Comparison of ENCODE assay signal across 22 mouse cellular contexts in the genomic region with DNA sequence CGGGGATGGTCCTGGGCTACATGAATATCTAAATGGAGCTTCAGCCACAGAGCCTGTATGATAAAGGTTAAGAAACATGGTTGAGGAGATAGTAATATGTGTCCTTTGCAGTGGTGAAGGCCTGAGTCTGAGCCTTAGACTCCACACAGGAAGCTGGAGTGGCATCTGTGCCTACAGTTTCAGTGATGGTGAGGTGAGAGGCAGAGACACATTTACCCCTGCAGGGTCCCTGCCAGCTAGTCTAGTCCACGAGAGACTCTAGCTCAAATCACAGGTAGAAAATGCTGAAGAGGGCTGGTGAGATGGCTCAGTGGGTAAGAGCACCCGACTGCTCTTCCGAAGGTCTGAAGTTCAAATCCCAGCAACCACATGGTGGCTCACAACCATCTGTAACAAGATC. TPM values are rescaled to one million over a fixed set of nuclear protein-coding genes. Genes with fewer than 3 reads are reported as not detected.
DNase-seq lines count a peak whose midpoint lies in the region; ATAC-seq and TF ChIP-seq lines count a peak whose summit lies in the region.
"Had no signal": no experiment of that assay in that cellular context is flagged by ENCODE, and none has a peak within 500 bp of the region (broad histone marks: within the 10 kb centered on the region; RNA-seq: fewer than 3 reads in every experiment).

No protein-coding gene starts in this region.

- no peaks in the 10 kb centered on the region for H3K9me3 ChIP-seq in midbrain, embryonic 11.5 days (ENCODE audit: control insufficient read depth, low read length)
- H3K9me3 ChIP-seq in midbrain, embryonic 13.5 days, result no peaks in the 10 kb centered on the region
- H3K9me3 ChIP-seq in CH12.LX (replicated peaks; ENCODE audit: low read length), result no peaks in the 10 kb centered on the region
- no peaks in the 10 kb centered on the region for H3K9me3 ChIP-seq in kidney, embryonic 14.5 days (ENCODE audit: control insufficient read depth, low read length)
- H3K9me3 ChIP-seq: G1E had no signal

- no peaks in the 10 kb centered on the region for H3K4me1 ChIP-seq in midbrain, embryonic 11.5 days (ENCODE audit: control insufficient read depth, insufficient read depth, low read length)
- 0 out of 2 replicates have a peak, but pooled peaks cover 9% of the 10 kb centered on the region for H3K4me1 ChIP-seq in midbrain, embryonic 13.5 days (replicated peaks)
- peaks cover 0 to 16% of the 10 kb centered on the region in 2 experiments; a peak in 2 of 4 replicates for H3K4me1 ChIP-seq in CH12.LX (ENCODE audit: control insufficient read depth in 1 of 2, insufficient read depth in 2 of 2)
- 0 out of 2 replicates have a peak, but pooled peaks cover 3% of the 10 kb centered on the region for H3K4me1 ChIP-seq in kidney, embryonic 14.5 days (ENCODE audit: control insufficient read depth, insufficient read depth, low read length)

- no peak overlapping the region for H3K4me3 ChIP-seq in midbrain, embryonic 11.5 days (ENCODE audit: low read depth, low read length)
- no peak overlapping the region for H3K4me3 ChIP-seq in midbrain, embryonic 13.5 days (replicated peaks)
- H3K4me3 ChIP-seq in CH12.LX (replicated peaks in 1 of 3; ENCODE audit: low read depth in 2 of 3, low read length in 2 of 3, poor library complexity in 1 of 3), result no peak overlapping the region
- H3K4me3 ChIP-seq in kidney, embryonic 14.5 days (ENCODE audit: low read length), result no peak overlapping the region

- no peak for TF ChIP-seq POLR2A in CH12.LX (IDR thresholded peaks at IDR 0.05; ENCODE audit: low read depth, low read length)

- in situ Hi-C loops in CH12.LX (cut with MboI; ENCODE audit: low pct_ligation_motif_present, low pct_unique_long_range_greater_than_20kb, low sequenced_read_pairs), result no loop called here

- no peak for TF ChIP-seq EP300 in CH12.LX (IDR thresholded peaks at IDR 0.05; ENCODE audit: low read length)

- H3K9ac ChIP-seq in midbrain, embryonic 11.5 days (ENCODE audit: low read length), result no peak overlapping the region
- no peak overlapping the region for H3K9ac ChIP-seq in midbrain, embryonic 13.5 days (replicated peaks)
- H3K9ac ChIP-seq in CH12.LX (ENCODE audit: insufficient read depth, low read depth), result no peak overlapping the region
- no peak overlapping the region for H3K9ac ChIP-seq in kidney, embryonic 14.5 days (ENCODE audit: low read depth, low read length)

- no peak for TF ChIP-seq RAD21 in CH12.LX (IDR thresholded peaks at IDR 0.05; ENCODE audit: low read depth, low read length)

- H3K27ac ChIP-seq in midbrain, embryonic 11.5 days (ENCODE audit: low read depth, low read length), result no peak overlapping the region
- H3K27ac ChIP-seq in midbrain, embryonic 13.5 days, result no peak overlapping the region
- no peak overlapping the region for H3K27ac ChIP-seq in CH12.LX (ENCODE audit: insufficient read depth, low read depth)
- no peak overlapping the region for H3K27ac ChIP-seq in kidney, embryonic 14.5 days (ENCODE audit: low read depth, low read length)

- intact Hi-C loops in heart, postnatal 14 days (cut with DNase I), result no loop called here

- DNase-seq in heart, adult 11 months, result peak; percentile 54
- no peak for DNase-seq in heart, postnatal 14 days
- DNase-seq in midbrain, embryonic 11.5 days (ENCODE audit: low spot score, missing footprints), result peak; percentile 57
- DNase-seq in CH12.LX (ENCODE audit: extremely low read depth), result no peak
- DNase-seq: adrenal gland, adult 2 months; adrenal gland, adult 8-10 months; adrenal gland, postnatal 10 days; adrenal gland, postnatal 14 days; adrenal gland, postnatal 25 days; adrenal gland, postnatal 36 days; B cell, adult 2 months; cerebellum, adult 11 months; cerebellum, adult 11-12 months; cerebellum, adult 18-20 months; cerebellum, adult 2 months had no signal

- peaks cover 60% of the 10 kb centered on the region for H3K79me2 ChIP-seq in CH12.LX (replicated peaks; ENCODE audit: control insufficient read depth, extremely low read depth, insufficient read depth, poor library complexity, severe bottlenecking)

- dilution Hi-C loops in CH12.LX (cut with MboI; ENCODE audit: extremely low pct_ligation_motif_present, extremely low pct_unique_long_range_greater_than_20kb, low sequenced_read_pairs), result no loop called here

- no peaks in the 10 kb centered on the region for H3K36me3 ChIP-seq in midbrain, embryonic 11.5 days (ENCODE audit: control insufficient read depth, insufficient read depth, low read length)
- H3K36me3 ChIP-seq in midbrain, embryonic 13.5 days, result peaks cover 6% of the 10 kb centered on the region
- H3K36me3 ChIP-seq in CH12.LX (replicated peaks in 1 of 2; ENCODE audit: control insufficient read depth in 1 of 2, insufficient read depth in 1 of 2, low read length in 1 of 2), result peaks cover 30 to 86% of the 10 kb centered on the region in 2 experiments
- peaks cover 37% of the 10 kb centered on the region for H3K36me3 ChIP-seq in kidney, embryonic 14.5 days (ENCODE audit: control insufficient read depth, insufficient read depth, low read length)

- H3K4me2 ChIP-seq in midbrain, embryonic 11.5 days, result no peak overlapping the region
- H3K4me2 ChIP-seq in midbrain, embryonic 13.5 days (replicated peaks), result no peak overlapping the region
- no peak overlapping the region for H3K4me2 ChIP-seq in CH12.LX (ENCODE audit: insufficient read depth, low read depth, poor library complexity, severe bottlenecking)
- H3K4me2 ChIP-seq in kidney, embryonic 14.5 days (replicated peaks; ENCODE audit: low read depth, low read length), result no peak overlapping the region

- ATAC-seq in midbrain, embryonic 11.5 days (ENCODE audit: low FRiP score), result no peak
- ATAC-seq in midbrain, embryonic 13.5 days, result no peak
- ATAC-seq in kidney, embryonic 14.5 days (ENCODE audit: low FRiP score, low TSS enrichment), result no peak
- ATAC-seq: activated CD4-positive, CD25-positive, alpha-beta regulatory T cell, adult 4 months; CD4-positive, CD25-positive, alpha-beta regulatory T cell, adult 4 months; Patski had no signal

- TF ChIP-seq CTCF in CH12.LX (conservative IDR thresholded peaks at IDR 0.05 in 1 of 2, IDR thresholded peaks at IDR 0.05 in 1 of 2; ENCODE audit: low read depth in 2 of 2, low read length in 2 of 2), result no peak

- no peaks in the 10 kb centered on the region for H3K27me3 ChIP-seq in midbrain, embryonic 11.5 days (ENCODE audit: control insufficient read depth, insufficient read depth, low read length)
- no peaks in the 10 kb centered on the region for H3K27me3 ChIP-seq in midbrain, embryonic 13.5 days
- no peaks in the 10 kb centered on the region for H3K27me3 ChIP-seq in CH12.LX (replicated peaks)
- H3K27me3 ChIP-seq in kidney, embryonic 14.5 days (ENCODE audit: control insufficient read depth, insufficient read depth, low read length), result no peaks in the 10 kb centered on the region
- H3K27me3 ChIP-seq: Patski had no signal

- WGBS in midbrain, embryonic 11.5 days, result 97% methylated on average over 4 of the region's 4 CpGs
- WGBS in midbrain, embryonic 13.5 days, result 92% methylated on average over 4 of the region's 4 CpGs
- 89% methylated on average over 4 of the region's 4 CpGs for WGBS in kidney, embryonic 14.5 days

TF ChIP-seq in CH12.LX, 34 proteins besides CTCF, POLR2A, EP300 and RAD21:
- TF ChIP-seq UBTF (IDR thresholded peaks at IDR 0.05; ENCODE audit: low read depth, low read length), result no peak
- peak; percentile 24; the same call in 1 of the 2 replicates for TF ChIP-seq ZNF384 (IDR thresholded peaks at IDR 0.05; ENCODE audit: low read depth, low read length)

RNA-seq across cellular contexts. Expression of a gene that starts 14.1 kb away (rescaled TPM):
- under 1 TPM; 0.19 to 0.24 TPM for total RNA-seq in heart, postnatal 14 days (2021)
- polyA plus RNA-seq in midbrain, embryonic 11.5 days (2014; fragmentation: Nextera tagmentation; extraction: Ambion mirVana), result 1.4 and 3.0 TPM in 2 replicates
- 7.9 and 10.6 TPM in 2 replicates for polyA plus RNA-seq in midbrain, embryonic 13.5 days (2015; fragmentation: Nextera tagmentation; extraction: Ambion mirVana)
- 0.08 TPM in 1 of 2 replicates, not detected in the other for total RNA-seq in CH12.LX (2012; rRNA removed)
- total RNA-seq in CH12.LX (2014; rRNA removed), result not detected in 2 replicates
- not detected in 2 replicates for polyA plus RNA-seq in CH12.LX (2012; ENCODE audit: insufficient read length, low read depth)
- 0.61 and 1.7 TPM in 2 replicates for polyA plus RNA-seq in kidney, embryonic 14.5 days (2014; fragmentation: Nextera tagmentation; extraction: Ambion mirVana)
- polyA plus RNA-seq: activated CD4-positive, CD25-positive, alpha-beta regulatory T cell, adult 4 months; C2C12; G1E had no signal

RNA-seq across cellular contexts. Expression of a gene that starts 23.5 kb away (rescaled TPM):
- total RNA-seq in heart, postnatal 14 days (2021), result 10 to 100 TPM; 25.2 to 28.9 TPM
- 85.5 and 92.2 TPM in 2 replicates for polyA plus RNA-seq in midbrain, embryonic 11.5 days (2014; fragmentation: Nextera tagmentation; extraction: Ambion mirVana)
- 88.7 and 91.2 TPM in 2 replicates for polyA plus RNA-seq in midbrain, embryonic 13.5 days (2015; fragmentation: Nextera tagmentation; extraction: Ambion mirVana)
- 21.6 and 23.5 TPM in 2 replicates for total RNA-seq in CH12.LX (2012; rRNA removed)
- total RNA-seq in CH12.LX (2014; rRNA removed), result 14.5 and 16.9 TPM in 2 replicates
- polyA plus RNA-seq in CH12.LX (2012; ENCODE audit: insufficient read length, low read depth), result 27.3 and 35.6 TPM in 2 replicates
- 59.6 and 77.9 TPM in 2 replicates for polyA plus RNA-seq in kidney, embryonic 14.5 days (2014; fragmentation: Nextera tagmentation; extraction: Ambion mirVana)

RNA-seq across cellular contexts. Expression of a gene that starts 33.2 kb away (rescaled TPM):
- 10 to 100 TPM; 39.4 to 42.8 TPM for total RNA-seq in heart, postnatal 14 days (2021)
- 70.5 and 77.2 TPM in 2 replicates for polyA plus RNA-seq in midbrain, embryonic 11.5 days (2014; fragmentation: Nextera tagmentation; extraction: Ambion mirVana)
- 124 and 133 TPM in 2 replicates for polyA plus RNA-seq in midbrain, embryonic 13.5 days (2015; fragmentation: Nextera tagmentation; extraction: Ambion mirVana)
- total RNA-seq in CH12.LX (2012; rRNA removed) (111 and 138 TPM in 2 replicates), CH12.LX (2014; rRNA removed) (98.4 and 110 TPM in 2 replicates)
- polyA plus RNA-seq in CH12.LX (2012; ENCODE audit: insufficient read length, low read depth), result 78.0 and 111 TPM in 2 replicates
- 57.9 and 81.4 TPM in 2 replicates for polyA plus RNA-seq in kidney, embryonic 14.5 days (2014; fragmentation: Nextera tagmentation; extraction: Ambion mirVana)

RNA-seq across cellular contexts. Expression of a gene that starts 55.6 kb away (rescaled TPM):
- total RNA-seq in heart, postnatal 14 days (2021), result 10 to 100 TPM; 14.3 to 14.7 TPM
- polyA plus RNA-seq in midbrain, embryonic 11.5 days (2014; fragmentation: Nextera tagmentation; extraction: Ambion mirVana), result 46.7 and 47.1 TPM in 2 replicates
- polyA plus RNA-seq in midbrain, embryonic 13.5 days (2015; fragmentation: Nextera tagmentation; extraction: Ambion mirVana), result 61.7 and 65.0 TPM in 2 replicates
- 64.3 and 72.7 TPM in 2 replicates for total RNA-seq in CH12.LX (2012; rRNA removed)
- total RNA-seq in CH12.LX (2014; rRNA removed), result 80.7 and 83.3 TPM in 2 replicates
- polyA plus RNA-seq in CH12.LX (2012; ENCODE audit: insufficient read length, low read depth), result 79.4 and 82.4 TPM in 2 replicates
- 49.1 and 51.1 TPM in 2 replicates for polyA plus RNA-seq in kidney, embryonic 14.5 days (2014; fragmentation: Nextera tagmentation; extraction: Ambion mirVana)

Comparison
In these comparisons a context has a peak if more than half of its experiments do, and no peak if none do; other contexts are left out.
1. DNase-seq: peak in heart, adult 11 months (single experiment) and midbrain, embryonic 11.5 days (single experiment); none in heart, postnatal 14 days (0 of 2) and CH12.LX (single experiment).